Mouse (Mus musculus): ENCODE results near the gene Slc9a1. TPM values are rescaled to one million over a fixed set of nuclear protein-coding genes. Genes with fewer than 3 reads are reported as not detected.
A peak's percentile ranks its signal among the peaks of the same experiment; 100 is the strongest.

Slc9a1 gene
- total RNA-seq, 2 experiments from 2014 or later: 30.4 to 36.2 TPM

GRCm38 (mm10) chr4:133400098-133400497 lies 30.6 kb downstream of the Slc9a1 start:
- intact Hi-C loops (cut with DNase I): no loop called here
- DNase-seq: no peak

GRCm38 (mm10) chr4:133402011-133402410 lies 32.5 kb downstream of the Slc9a1 start:
- DNase-seq: no peak
- intact Hi-C loops (cut with DNase I): no loop called here

GRCm38 (mm10) chr4:133403611-133404228 lies 34.2 kb downstream of the Slc9a1 start:
- no peak for DNase-seq
- intact Hi-C loops (cut with DNase I): no loop called here

- intact Hi-C loops (cut with DNase I): no loop called here
- no peak for DNase-seq
Measured at GRCm38 (mm10) chr4:133404256-133404655, 34.8 kb downstream of the Slc9a1 start.

GRCm38 (mm10) chr4:133406313-133407056 lies 37.0 kb downstream of the Slc9a1 start:
- intact Hi-C loops (cut with DNase I): no loop called here
- no peak for DNase-seq

- intact Hi-C loops (cut with DNase I): no loop called here
- DNase-seq: peak; percentile 86
Measured at GRCm38 (mm10) chr4:133407114-133407787, 37.7 kb downstream of the Slc9a1 start.

- intact Hi-C loops (cut with DNase I): no loop called here
- no peak for DNase-seq
Measured at GRCm38 (mm10) chr4:133408006-133408405, 38.5 kb downstream of the Slc9a1 start.

GRCm38 (mm10) chr4:133410994-133411393 lies 41.5 kb downstream of the Slc9a1 start:
- intact Hi-C loops (cut with DNase I): no loop called here
- no peak for DNase-seq

GRCm38 (mm10) chr4:133412096-133412495 lies 42.6 kb downstream of the Slc9a1 start:
- DNase-seq: no peak
- intact Hi-C loops (cut with DNase I): no loop called here

GRCm38 (mm10) chr4:133412575-133413540 lies 43.4 kb downstream of the Slc9a1 start:
- intact Hi-C loops (cut with DNase I): no loop called here
- no peak for DNase-seq

GRCm38 (mm10) chr4:133413617-133414016 lies 44.1 kb downstream of the Slc9a1 start:
- intact Hi-C loops (cut with DNase I): no loop called here
- DNase-seq: no peak

- DNase-seq: no peak
- intact Hi-C loops (cut with DNase I): no loop called here
Measured at GRCm38 (mm10) chr4:133414920-133415319, 45.4 kb downstream of the Slc9a1 start.

- DNase-seq: peak; percentile 84
- intact Hi-C loops (cut with DNase I): no loop called here
Measured at GRCm38 (mm10) chr4:133419312-133420004, 50.0 kb downstream of the Slc9a1 start.

- intact Hi-C loops (cut with DNase I): no loop called here
- no peak for DNase-seq
Measured at GRCm38 (mm10) chr4:133421989-133422388, 52.5 kb downstream of the Slc9a1 start.

GRCm38 (mm10) chr4:133422601-133423000 lies 53.1 kb downstream of the Slc9a1 start:
- intact Hi-C loops (cut with DNase I): no loop called here
- no peak for DNase-seq

GRCm38 (mm10) chr4:133423108-133423507 lies 53.6 kb downstream of the Slc9a1 start:
- DNase-seq: peak; percentile 63
- intact Hi-C loops (cut with DNase I): no loop called here

- DNase-seq: no peak
- intact Hi-C loops (cut with DNase I): loop anchor here (1.0 kb wide), 1 partner anchor 28 kb away; no protein-coding TSS in a partner anchor
Measured at GRCm38 (mm10) chr4:133423691-133424090, 54.2 kb downstream of the Slc9a1 start.

GRCm38 (mm10) chr4:133424100-133424499 lies 54.6 kb downstream of the Slc9a1 start:
- intact Hi-C loops (cut with DNase I): loop anchor here (1.0 kb wide), 1 partner anchor 27 kb away; no protein-coding TSS in a partner anchor
- peak; percentile 77 for DNase-seq

- intact Hi-C loops (cut with DNase I): no loop called here
- DNase-seq: no peak
Measured at GRCm38 (mm10) chr4:133426141-133426540, 56.6 kb downstream of the Slc9a1 start.

GRCm38 (mm10) chr4:133431508-133431907 lies 62.0 kb downstream of the Slc9a1 start:
- DNase-seq: no peak
- intact Hi-C loops (cut with DNase I): no loop called here
